Mouse (Mus musculus) gonadal fat pad, adult 2 months (tissue): ENCODE results near the gene Klf3. TPM values are rescaled to one million over a fixed set of nuclear protein-coding genes. Genes with fewer than 3 reads are reported as not detected.

Source experiments
- DNase-seq: peaks from one replicate; pipeline ENCODE4 v3.0.0-alpha.2; 2012; ENCODE audit warnings: low read depth
- polyA plus RNA-seq: library from polyadenylated mRNA; depleted of rRNA; stranded (reverse); fragments of >200 nt; gene quantifications from 2 replicates; pipeline ENCODE4 v1.2.3, GENCODE M21; 2012; rRNA removed

The Klf3 gene
- polyA plus RNA-seq, result 54.7 and 77.5 TPM in 2 replicates

DNA sequence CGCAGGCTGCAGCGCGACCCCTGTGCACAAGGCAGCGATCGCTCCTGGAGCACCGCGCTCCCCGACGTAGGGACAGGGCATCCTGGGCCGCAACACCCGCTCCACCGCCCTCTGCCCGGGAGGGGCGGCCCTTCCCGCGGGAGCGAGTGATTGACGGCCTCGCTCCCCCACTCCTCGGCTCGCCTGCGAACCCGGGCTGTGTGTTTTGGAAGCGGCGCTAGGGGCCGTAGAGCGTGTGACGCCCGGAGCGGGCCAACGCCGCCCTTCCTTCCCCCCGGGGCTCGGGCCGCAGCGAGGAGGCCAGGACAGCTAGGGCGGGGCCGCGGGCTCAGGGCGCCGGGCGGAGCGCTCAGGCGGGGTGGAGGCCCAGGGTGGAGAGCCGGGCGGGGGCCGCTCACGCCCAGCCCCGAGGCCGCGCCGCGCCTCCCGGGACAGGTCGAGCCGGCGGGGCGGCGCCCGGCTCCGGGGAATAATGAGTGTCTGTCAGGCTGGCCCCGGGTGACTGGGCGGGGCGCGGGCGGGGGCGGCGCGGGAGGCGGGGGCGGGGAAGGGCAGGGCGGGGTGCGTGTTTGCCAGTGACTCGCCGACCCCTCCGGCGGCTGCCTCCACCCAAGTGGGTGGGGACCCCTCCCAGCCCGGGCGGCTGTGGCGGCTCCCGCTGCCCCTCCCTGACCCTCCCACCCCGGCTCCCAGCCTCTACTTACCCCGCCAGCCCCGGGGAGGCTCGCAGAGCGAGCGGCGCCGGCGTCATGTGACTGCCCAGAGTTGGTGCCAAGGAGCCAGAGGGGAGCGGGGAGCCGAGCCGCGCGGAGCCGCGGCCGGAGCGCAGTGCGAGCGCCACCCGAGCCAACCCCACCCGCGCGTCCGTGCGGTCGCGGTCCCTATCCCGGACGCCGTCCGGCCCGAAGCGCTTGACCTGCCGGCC, at the start of gene Klf3:
Klf3 (plus strand) TSS at position 594 of the 925 bp plus-strand sequence.
- DNase-seq, result no peak

DNA sequence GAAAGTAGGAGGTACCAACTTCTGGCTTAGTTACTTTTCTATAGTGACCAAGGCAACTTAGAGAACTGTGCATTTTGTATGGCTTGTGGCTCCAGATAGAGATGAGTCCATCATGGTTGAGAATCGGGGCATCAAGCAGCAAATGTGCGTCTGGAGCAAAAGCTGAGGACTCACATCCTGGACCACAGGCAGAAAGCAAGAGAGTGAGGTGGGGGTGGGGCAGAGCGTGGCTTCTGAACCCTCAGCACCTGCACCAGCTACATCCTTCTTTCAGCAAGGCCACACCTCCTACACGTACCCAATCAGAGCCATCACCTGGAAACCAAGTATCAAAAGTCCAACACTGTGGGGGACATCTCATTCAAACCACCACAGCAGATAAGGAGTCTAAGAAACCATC, 40.9 kb upstream of the Klf3 start:
- no peak for DNase-seq

DNA sequence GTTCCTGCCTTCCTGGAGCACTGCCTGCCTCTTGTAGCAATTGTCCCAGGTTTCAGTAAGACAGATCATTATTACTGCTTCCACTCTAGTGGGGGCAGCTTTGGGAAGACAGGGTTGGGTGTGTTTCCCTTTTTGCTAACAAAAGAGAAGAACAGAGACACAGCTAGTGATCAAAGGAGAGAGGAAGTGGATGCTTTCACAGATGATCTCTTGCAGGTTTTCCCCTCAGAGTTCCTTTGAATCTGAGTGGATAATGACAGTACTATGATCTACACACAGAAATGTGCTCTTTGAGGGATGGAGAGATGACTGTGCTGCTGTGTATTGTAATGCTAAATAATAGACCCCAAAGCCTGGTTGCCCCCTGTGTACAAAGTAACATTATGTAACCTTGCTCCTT, 38.7 kb upstream of the Klf3 start:
- no peak for DNase-seq

DNA sequence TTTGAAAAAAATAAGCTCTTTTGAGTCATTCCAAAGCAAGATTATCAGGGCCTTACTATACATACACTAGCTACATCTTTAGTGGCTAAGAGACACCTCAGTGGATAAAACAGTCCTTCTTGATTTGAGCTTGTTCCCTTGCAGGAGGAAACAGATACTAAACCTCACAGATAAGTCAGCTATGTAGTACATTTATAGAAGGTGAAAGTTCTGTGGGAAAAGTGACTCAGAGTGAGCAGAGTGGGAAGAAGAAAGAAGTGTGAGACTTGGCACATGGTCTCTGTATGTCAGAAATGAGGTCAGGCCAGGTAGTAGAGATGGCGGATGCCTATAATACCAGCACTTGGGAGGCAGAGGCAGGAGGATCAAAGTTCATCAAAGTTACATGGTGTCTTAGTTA, 37.4 kb upstream of the Klf3 start:
- no peak for DNase-seq

DNA sequence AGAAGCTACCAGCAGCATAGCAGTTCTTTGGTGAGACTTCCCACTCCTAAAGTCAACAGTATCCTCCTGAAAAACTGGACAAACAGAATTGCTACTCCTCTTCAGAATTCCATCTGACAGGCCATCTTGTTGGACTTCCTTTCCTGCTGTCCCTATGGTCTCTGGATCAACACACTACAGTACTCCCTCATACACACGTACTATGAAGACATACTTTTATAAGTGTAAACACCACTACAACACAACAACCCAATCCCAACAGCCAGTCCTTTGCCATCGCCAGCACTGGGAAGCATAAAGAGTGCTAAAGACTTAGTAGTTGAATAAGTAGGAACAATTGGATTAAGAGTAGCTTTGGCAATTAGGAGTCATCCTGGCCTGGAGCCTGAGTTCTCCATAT, 36.6 kb upstream of the Klf3 start:
- no peak for DNase-seq

DNA sequence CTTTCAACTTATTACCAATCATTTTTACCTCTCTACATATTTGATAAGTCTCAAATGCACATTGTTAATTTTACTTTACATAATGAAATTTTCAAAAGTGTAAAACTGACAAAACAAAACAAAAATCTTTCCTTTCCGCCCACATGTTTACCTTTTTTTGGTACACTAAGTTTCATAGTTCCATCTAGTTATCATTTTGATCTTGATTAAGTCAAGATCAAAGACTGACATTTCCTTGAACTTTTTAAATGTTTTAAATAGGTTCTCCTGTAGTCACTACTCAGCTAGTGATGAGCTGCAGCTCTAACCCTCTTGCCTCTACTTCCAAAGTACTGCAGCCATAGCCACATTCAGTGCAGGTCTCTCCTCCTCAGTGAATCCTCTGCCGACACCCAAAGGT, 31.6 kb upstream of the Klf3 start:
- DNase-seq, result no peak

DNA sequence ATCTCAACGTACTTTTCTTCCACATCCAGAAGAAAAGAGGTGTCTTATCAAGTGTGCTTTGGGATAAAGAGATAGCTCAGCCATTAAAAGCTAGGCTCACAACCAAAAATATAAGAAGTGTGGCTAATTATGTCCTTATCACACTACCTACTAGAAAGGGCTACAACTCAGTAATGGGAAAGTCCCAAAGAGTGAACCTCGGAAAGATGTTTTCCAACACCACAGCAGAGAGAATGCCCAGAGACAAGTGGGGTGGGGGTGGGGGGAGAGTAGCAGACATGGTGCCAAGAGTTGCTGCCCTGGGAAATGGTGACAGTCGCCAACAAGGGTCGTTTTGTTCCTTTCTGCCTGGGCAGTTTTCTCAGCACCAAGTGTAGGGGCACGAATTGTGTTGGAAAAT, 25.0 kb upstream of the Klf3 start:
- no peak for DNase-seq

DNA sequence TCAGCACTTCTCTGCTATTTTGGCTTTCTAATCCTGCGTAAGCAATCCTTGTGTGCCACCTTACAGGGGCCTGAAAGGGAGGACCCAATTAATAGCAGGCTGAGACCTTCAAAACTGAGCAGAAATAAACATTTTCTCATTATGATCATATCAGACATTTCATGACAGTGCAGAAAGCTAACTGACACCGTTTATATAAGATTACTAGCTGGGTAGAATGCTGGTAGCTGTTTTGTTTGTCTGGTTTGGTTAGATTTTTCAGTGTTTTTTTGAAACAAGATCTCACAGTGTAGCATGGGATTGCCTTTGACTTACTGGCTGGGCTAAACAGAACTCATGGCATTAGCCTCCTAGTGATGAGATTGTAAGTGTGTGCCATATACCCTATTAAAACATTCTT, 23.9 kb upstream of the Klf3 start:
- DNase-seq, result no peak

DNA sequence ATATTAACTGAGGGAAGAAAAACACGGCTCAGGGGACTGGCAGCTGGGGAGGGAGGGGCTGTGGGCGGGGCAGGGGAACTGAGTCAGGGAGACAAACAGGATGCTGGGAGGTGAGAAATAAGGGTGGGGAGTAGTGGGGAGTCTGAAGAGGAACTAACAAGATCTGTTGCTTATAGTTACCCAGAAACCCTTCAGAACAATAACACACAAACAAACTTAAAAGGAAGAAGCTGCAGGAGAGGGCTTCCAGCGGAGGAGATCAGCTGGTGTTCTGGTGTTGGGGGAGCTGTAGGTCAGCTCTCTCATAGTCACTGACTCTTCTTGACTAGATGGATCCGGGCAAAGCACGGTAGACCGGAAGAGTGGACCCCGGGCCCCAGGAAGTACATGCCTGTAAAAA, 22.4 kb upstream of the Klf3 start:
- no peak for DNase-seq

DNA sequence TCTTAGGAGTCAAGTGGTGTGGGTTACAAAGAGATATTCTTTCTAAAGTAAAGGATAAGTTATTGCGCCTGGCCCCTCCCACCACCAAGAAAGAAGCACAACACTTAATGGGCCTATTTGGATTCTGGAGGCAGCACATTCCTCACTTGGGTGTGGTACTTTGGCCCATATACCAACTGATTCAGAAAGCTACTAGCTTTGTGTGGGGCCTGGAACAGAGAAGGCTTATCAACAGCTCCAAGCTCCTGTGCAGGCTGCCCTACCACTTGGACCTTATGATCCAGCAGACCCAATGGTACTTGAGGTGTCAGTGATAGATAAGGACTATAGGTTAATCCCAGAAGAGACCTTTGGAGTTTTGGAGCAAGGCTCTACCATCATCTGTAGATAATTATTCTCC, 15.0 kb upstream of the Klf3 start:
- DNase-seq, result no peak

DNA sequence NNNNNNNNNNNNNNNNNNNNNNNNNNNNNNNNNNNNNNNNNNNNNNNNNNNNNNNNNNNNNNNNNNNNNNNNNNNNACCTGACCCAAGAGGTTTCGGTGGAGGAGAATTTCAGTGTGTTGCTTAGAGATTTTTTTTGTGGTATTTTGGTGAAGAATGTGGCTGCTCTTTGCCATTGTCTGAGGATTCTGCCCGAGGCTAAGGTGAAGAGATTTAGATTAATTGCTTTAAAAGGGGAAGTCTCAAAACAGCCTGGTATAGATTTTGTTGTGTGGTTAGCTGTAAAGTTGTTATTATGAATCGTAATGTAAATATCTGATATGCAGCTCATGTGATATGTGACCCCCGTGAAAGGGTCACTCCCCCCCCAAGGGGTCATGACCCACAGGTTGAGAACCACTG, 5.0 kb upstream of the Klf3 start:
- DNase-seq, result no peak

DNA sequence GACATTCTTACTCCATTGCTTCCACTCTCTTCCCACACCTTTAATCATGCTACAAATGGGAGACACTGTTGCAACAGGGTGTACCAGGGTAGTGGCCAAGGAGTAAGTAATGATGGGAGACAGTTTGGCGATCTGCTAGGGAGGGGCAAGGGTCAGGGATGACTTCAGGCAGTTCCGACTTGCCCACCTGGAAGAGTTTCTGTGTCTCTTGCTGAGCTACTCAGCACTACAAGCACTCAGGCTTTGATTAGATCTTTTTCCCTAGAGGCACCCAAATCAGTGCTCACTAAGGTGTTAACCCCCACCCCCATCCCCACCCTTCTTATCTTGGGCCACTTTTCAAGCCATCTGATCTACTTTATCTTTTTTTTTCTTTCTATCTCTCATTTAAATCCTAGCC, 1.6 kb upstream of the Klf3 start:
- no peak for DNase-seq

DNA sequence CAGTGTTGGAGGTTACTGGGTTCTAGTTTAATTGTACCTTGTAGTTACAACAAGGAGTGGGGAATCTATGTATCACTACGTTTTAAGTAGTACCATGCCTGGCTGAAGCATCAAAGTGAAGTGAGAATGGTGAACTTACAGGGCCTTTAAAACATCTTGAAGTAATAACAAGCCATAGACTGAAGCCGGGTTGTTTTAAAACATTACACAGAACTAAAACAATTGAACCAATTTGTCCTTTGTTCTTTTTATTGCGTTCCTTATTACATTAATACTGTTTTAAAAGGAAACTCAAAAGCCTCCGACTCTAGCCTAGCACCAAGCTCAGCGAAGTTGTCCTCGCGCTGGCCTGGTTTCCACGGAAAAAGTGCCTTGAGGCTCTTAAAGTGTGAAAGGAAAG, 1.0 kb upstream of the Klf3 start:
- no peak for DNase-seq

DNA sequence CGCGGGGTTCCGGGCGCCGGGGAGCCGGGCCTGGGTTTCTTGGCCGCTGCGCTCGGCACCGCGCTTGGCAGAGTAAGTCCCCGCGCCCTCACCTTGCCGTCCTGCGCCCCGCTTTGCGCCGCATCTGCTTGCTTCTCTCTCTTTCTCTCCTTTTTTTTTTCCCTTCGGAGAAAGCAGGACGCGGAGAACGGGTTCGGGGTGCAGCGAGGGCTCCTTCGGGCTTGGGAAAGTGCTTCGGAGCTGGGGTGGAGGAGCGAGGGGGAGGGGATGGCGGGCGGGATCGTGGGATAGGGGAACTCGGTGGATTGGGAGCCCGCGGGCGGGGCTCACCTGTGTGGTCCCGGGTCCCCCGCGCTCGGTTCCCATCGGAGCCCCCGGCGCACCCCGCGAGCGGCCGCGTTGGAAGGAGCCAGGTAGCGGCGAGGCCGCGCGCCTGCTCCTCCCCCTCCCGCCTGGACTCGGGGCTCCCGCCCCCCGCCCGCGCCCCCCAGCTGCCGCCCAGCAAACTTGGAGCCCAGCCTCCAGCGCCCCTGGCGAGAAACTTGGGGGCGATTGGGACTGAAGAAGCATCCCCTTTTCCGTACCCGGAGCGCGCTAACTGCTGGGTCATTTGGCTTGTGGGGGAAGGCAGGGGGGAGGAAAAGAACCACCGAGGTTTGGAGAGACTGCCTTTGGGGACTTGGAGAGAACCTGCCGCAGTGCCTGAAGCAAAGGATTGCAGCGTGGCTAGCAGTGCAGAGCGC, 703 bp downstream of the Klf3 start:
- DNase-seq, result no peak

DNA sequence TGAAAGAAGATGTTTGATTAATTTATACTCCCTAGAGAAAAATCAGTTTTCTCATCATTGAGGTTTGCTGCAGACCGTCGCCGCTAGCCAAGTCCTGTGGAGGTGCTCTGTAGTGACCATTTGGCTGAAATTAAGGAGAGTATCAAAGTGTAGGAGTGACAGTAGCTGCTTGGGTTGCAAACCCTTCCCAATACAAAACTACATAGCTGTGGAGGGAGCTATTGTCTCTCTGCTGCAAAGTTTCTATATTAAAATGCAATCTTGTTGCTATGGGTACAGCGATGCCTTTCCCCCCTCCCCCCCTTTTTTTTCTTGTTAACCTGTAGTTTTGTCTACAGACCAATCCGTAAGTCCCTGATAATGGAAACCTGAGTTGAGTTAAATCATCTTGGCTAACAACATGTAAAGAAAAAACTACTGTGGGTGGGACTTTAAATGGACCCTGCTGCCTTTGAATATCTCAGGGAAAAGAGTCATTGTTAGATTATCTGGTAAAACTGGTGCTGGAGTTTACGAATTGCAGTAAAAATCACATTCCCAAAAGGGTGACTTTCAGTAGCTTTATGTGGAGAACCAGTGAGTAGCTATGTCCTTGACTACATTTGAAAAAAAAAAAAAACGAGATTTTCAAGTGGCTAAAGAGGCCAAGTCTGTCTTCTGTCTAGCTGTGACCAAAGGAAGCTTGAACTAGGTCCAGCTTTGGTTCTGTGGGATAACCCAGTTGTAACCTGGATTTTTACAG, 2.1 kb downstream of the Klf3 start:
- DNase-seq, result no peak

DNA sequence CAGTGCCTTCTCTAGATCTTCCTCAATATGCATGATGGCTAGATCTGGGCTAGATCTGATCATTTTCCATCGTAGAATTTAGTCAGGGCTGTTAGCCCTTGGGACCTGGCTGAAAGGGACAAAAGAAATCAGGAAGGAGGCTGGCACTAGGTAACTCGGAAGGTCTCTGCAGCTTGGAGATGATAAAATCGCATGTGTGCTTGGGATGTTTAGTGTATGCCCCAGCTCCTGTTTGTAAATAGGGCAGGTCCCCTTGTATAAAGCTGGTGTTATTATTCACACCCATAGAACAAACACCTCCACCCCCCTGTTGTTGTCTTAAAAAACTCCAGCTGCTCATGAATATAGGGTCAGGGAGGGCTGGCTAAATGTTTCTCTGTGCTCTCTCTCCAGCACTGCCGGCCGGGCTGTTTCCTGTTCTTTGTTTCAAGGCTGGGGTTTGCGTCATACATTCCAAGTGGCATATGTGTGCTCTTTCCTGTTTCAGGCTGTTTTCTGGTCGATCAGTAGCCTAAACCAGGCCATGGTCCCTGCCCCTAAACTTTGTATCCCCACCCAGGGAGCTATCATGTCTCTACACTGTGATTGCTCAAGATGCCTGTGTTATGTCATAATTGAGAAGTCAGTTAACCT, 2.8 kb downstream of the Klf3 start:
- DNase-seq, result no peak

DNA sequence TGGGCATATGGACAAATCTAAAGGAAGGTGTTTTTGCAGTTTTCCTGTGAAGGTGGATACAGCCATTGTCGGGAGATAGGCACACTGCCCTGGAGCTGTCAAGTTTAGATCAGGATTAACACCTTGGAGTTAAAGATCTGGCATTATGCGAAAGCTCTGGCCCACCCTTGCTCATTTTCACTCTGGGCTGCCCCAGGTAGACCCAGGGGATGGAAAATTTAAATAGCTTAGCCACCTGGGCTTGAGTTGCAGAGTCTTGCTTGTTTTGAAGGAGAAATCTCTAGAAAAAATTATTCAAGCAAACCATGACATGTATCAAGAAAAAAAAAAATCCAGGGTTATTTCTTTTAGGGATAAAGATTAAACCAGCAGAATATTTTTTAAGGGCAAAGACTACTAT, 3.4 kb downstream of the Klf3 start:
- no peak for DNase-seq

DNA sequence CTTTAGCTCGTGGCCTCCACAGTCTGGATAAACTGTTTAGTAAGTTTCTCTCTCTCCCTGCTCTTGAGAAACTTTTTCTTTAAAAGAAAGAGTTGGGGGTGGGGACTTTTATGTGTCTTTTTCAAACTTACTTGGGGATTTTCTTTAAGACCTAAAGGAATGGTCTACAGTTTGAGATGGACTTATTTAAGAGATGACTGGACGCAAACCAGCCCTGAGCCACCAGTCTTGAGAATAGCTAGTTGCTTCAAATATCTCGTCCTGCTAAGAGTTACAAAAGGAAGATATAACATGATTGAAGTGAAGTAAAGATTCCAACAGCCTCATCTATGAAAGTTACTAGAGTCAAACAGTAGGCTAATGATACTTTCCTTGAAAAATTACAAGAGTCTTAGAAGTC, 4.0 kb downstream of the Klf3 start:
- no peak for DNase-seq

DNA sequence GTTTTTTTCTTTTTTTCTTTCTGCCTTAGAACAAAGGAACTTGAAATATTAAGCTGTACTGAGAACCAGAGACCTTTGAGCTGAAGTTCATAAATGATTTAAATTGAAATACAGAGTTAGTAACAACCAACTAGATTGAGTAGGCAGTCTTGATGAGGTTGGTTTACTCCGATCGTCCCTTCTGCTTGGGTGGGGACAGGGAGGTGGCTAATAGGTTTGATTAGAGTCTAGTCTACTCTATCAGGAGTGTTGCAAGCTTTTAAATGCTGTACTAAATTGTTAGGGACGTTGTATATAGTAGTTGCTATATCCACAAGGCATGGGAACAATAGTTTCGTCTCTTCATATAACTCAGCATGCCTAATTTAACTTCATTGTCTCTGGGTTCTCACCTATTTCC, 4.4 kb downstream of the Klf3 start:
- DNase-seq, result no peak

DNA sequence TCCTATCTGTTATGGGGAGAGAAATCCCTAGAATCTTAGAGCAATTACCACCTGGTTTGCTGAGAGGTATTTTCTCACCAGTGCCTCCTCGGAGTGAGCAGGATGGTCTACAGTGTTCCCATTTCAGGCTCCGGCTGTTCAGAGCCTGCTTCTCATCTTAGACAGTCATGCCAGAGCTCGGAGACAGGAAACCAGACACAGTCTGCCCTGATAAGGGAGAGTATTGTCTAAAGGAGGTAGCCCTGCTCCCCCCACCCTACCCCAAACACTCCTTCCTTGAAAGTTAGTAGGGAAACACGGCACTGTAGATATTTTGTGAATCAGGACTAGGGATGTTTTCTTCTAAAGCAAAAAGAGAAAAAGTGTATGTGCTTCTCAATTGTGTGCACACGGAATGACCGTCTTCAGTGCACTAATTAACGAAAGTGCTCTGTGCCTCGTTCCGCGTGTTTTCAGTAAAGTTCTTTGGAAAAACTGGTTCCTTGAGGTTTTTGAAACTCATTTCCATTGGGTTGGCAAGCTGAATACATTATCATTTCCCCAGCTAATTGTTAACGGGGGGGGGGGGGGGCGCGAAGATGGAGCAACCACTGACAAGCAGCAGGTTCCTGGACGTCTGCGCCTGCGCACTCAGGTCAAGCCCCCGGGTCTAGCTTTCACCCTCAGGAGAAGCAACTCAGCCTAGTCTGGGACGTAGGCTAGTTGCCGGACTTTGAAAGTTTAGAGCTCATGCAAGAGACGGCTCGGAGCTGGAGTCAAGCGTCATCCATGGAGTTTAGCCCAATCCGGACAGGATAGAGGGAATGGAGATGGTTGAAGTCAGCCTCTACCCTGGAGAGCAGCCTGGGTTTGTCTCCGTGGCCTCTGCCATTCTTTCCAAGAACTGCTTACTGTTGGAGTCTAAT, 5.2 kb downstream of the Klf3 start:
- DNase-seq, result no peak

DNA sequence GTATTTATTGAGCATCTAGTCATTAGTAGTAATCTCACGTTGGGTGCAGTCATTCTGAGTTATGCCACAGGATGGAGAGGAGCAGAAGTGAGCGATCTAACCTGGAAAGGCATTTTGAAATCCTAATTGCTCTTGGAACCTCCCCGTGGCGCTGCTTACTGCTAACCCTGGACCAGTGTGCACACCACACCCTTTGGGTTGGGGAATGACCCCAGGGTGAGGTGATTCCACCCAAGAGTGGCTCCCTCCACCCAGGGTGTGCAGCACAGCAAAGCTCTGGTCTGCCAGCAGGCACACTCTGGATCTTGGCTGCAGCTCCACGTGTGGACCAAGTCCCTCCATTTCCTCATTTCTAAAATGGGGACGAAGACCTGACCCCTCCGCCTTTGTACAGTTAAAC, 6.1 kb downstream of the Klf3 start:
- DNase-seq, result no peak
